Mouse (Mus musculus): ENCODE measurements around the gene Gm27021. TPM values are rescaled to one million over a fixed set of nuclear protein-coding genes. Genes with fewer than 3 reads are reported as not detected.

The Gm27021 gene
- polyA plus RNA-seq, 1 experiment from 2014 or later, result 5.3 TPM

DNA sequence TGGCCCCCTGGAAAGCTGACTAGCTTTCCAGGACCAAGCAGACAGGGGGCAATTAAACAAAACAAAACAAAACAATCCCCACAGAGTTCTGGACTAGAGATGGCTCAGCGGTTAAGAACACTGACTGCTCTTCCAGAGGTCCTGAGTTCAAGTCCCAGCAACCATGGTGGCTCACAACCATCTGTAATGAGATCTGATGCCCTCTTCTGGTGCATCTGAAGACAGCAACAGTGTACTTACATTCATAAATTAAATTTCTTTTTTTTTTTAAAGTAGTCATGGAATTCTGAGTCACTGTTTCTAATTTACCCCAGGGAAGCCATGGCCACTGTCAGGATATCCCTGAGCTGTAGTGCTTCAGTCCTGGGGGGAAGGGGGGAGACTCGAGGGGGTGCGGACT, 53.4 kb downstream of the Gm27021 start:
- no peaks in the 10 kb centered on the region for H3K36me3 ChIP-seq
- no peak for ATAC-seq
- no peaks in the 10 kb centered on the region; the same call in 1 of the 2 replicates for H3K27me3 ChIP-seq
- no peaks in the 10 kb centered on the region for H3K9me3 ChIP-seq
- H3K4me2 ChIP-seq (replicated peaks), result no peak overlapping the region
- WGBS, result 89% methylated on average over 3 of the region's 3 CpGs
- H3K4me1 ChIP-seq (replicated peaks), result peaks cover 36% of the 10 kb centered on the region
- H3K9ac ChIP-seq (replicated peaks), result no peak overlapping the region
- no peak overlapping the region for H3K4me3 ChIP-seq (replicated peaks)
- no peak overlapping the region for H3K27ac ChIP-seq

DNA sequence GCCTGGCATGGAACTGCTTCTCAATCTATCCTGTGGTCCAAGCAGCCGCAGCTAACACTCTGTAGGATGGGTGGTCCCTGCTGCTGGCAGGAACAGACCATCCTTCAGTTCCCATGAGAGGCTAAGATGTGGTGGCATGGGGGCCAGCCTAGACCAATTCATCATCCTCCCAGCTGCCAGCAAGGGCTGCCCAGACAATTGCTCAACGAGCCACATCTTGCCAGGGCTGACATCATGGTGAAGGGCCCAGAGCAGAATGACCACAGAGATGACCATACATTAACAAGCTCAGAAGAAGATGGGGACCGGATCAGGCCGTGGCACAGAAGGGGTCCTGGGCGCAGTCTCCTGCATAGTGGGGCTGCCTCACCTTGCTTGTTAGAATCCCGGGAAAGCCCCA, 57.1 kb downstream of the Gm27021 start:
- ATAC-seq, result no peak
- 94% methylated on average over 6 of the region's 6 CpGs for WGBS
- Histone ChIP-seq H3K9me3 (no peaks in the 10 kb centered on the region), H3K27ac (no peak overlapping the region), H3K9ac (replicated peaks) (no peak overlapping the region), H3K4me3 (replicated peaks) (no peak overlapping the region), H3K27me3 (peaks cover 5% of the 10 kb centered on the region), H3K4me1 (replicated peaks) (peaks cover 5% of the 10 kb centered on the region), H3K4me2 (replicated peaks) (no peak overlapping the region), H3K36me3 (no peaks in the 10 kb centered on the region)

GRCm38 (mm10) chr8:120607885-120608284, 60.0 kb downstream of the Gm27021 start:
- H3K4me3 ChIP-seq (replicated peaks), result no peak overlapping the region
- WGBS, result 15% methylated on average over 7 of the region's 7 CpGs
- no peaks in the 10 kb centered on the region for H3K9me3 ChIP-seq
- H3K27me3 ChIP-seq, result peaks cover 5% of the 10 kb centered on the region; the same call in 1 of the 2 replicates
- H3K4me1 ChIP-seq (replicated peaks), result peaks cover 2% of the 10 kb centered on the region
- no peak overlapping the region for H3K9ac ChIP-seq (replicated peaks)
- peak; percentile 54 for ATAC-seq
- no peaks in the 10 kb centered on the region for H3K36me3 ChIP-seq
- H3K4me2 ChIP-seq (replicated peaks), result no peak overlapping the region
- H3K27ac ChIP-seq, result no peak overlapping the region

- peaks cover 5% of the 10 kb centered on the region; the same call in 1 of the 2 replicates for H3K27me3 ChIP-seq
- ATAC-seq, result peak; percentile 31; the same call in 1 of the 2 replicates
Observed at GRCm38 (mm10) chr8:120607460-120607859, 60.4 kb downstream of the Gm27021 start.

DNA sequence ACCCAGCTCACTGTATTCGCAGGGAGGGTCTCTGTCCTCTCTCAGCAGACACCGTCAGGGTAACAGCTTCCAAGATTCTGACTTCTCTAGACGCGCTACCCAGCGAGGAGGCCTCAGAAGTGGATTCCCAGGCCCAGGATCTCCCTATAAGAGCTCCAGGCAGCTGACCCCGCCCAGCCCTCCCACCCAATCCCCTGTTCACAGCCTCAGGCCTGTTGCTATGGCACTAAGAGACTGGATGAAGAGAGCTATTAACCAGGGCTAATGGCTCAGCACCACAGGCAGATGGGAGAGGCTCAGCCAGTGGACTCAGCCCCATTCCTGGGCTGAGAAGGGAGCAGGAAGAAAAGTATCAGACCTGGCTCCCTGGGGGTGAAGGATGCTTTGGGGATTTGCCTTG, 65.2 kb downstream of the Gm27021 start:
- peaks cover 17% of the 10 kb centered on the region for H3K4me1 ChIP-seq (replicated peaks)
- H3K27ac ChIP-seq, result 0 out of 2 replicates have a peak overlapping the region, but pooled peaks have one; percentile 14
- ATAC-seq, result peak; percentile 50; the same call in 1 of the 2 replicates
- no peak overlapping the region for H3K4me3 ChIP-seq (replicated peaks)
- 0 out of 2 replicates have a peak, but pooled peaks cover 7% of the 10 kb centered on the region for H3K27me3 ChIP-seq
- H3K36me3 ChIP-seq, result no peaks in the 10 kb centered on the region
- 25% methylated on average over 6 of the region's 6 CpGs for WGBS
- H3K9ac ChIP-seq (replicated peaks), result no peak overlapping the region; the same call in 1 of the 2 replicates
- no peaks in the 10 kb centered on the region for H3K9me3 ChIP-seq
- no peak overlapping the region for H3K4me2 ChIP-seq (replicated peaks)

More at GRCm38 (mm10) chr8:120607460-120607859, 60.4 kb downstream of the Gm27021 start:
- Histone ChIP-seq H3K36me3 (no peaks in the 10 kb centered on the region), H3K9me3 (no peaks in the 10 kb centered on the region), H3K4me1 (replicated peaks) (peaks cover 6% of the 10 kb centered on the region), H3K9ac (replicated peaks) (no peak overlapping the region), H3K4me3 (replicated peaks) (no peak overlapping the region), H3K27ac (no peak overlapping the region), H3K4me2 (replicated peaks) (no peak overlapping the region)
- WGBS, result 81% methylated on average over 9 of the region's 9 CpGs

DNA sequence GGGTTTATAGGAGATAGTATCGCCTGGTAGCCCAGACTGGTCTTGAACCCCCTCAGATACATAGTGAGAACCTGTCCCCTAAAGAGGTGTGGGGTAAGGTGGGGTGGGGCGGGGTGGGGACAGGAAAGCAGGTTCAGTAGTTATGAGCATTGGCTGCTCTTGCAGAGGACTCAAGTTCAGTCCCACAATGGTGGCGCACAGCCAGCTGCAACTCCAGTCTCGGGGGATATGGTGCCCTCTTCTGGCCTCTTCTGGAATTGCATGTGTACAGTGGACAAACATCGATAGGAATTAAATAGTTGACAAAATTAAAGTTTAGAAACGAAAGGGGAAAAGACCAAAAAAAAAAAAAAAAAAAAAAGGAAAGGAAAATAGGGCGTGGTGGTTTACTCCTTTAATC, 68.4 kb downstream of the Gm27021 start:
- H3K9me3 ChIP-seq, result no peaks in the 10 kb centered on the region
- H3K27me3 ChIP-seq, result peaks cover 13% of the 10 kb centered on the region; the same call in 1 of the 2 replicates
- H3K4me2 ChIP-seq (replicated peaks), result no peak overlapping the region
- WGBS, result 53% methylated on average over 7 of the region's 7 CpGs
- no peak overlapping the region for H3K9ac ChIP-seq (replicated peaks)
- H3K4me1 ChIP-seq (replicated peaks), result peaks cover 17% of the 10 kb centered on the region
- H3K4me3 ChIP-seq (replicated peaks), result no peak overlapping the region
- no peaks in the 10 kb centered on the region for H3K36me3 ChIP-seq
- ATAC-seq, result no peak
- H3K27ac ChIP-seq, result no peak overlapping the region

GRCm38 (mm10) chr8:120598579-120598978, 69.3 kb downstream of the Gm27021 start:
- Histone ChIP-seq H3K36me3 (no peaks in the 10 kb centered on the region), H3K4me3 (replicated peaks) (no peak overlapping the region), H3K9me3 (no peaks in the 10 kb centered on the region), H3K27me3 (peaks cover 13% of the 10 kb centered on the region; the same call in 1 of the 2 replicates), H3K4me2 (replicated peaks) (no peak overlapping the region), H3K4me1 (replicated peaks) (peaks cover 17% of the 10 kb centered on the region), H3K27ac (no peak overlapping the region), H3K9ac (replicated peaks) (no peak overlapping the region)
- 33% methylated on average over 24 of the region's 24 CpGs for WGBS
- no peak for ATAC-seq

DNA sequence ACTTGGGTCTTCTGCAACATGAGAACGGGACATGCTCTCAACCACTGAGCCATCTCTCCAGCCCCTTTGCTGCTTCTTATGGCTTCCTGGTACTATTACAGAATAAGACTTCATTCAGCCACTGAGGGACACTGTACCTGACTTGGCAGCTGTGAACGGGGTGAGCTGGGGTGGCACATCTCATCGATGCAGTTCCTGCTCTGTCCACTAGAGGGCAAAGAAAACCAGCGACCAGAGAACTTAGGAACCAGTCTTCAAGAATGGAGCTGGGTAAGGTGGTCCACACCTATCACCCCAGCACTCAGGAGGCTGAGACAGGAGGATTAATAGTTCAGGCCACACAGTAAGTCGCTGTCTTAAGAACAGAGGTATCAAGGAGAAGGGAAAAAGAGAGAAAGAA, 71.9 kb downstream of the Gm27021 start:
- Histone ChIP-seq H3K4me2 (replicated peaks) (no peak overlapping the region), H3K9ac (replicated peaks) (no peak overlapping the region), H3K4me3 (replicated peaks) (no peak overlapping the region), H3K27me3 (peaks cover 13% of the 10 kb centered on the region; the same call in 1 of the 2 replicates), H3K27ac (no peak overlapping the region), H3K4me1 (replicated peaks) (peaks cover 17% of the 10 kb centered on the region), H3K36me3 (no peaks in the 10 kb centered on the region), H3K9me3 (no peaks in the 10 kb centered on the region)
- 0 out of 2 replicates have a peak, but pooled peaks have one; percentile 32 for ATAC-seq
- 13% methylated on average over 5 of the region's 5 CpGs for WGBS

- Histone ChIP-seq H3K4me3 (replicated peaks) (no peak overlapping the region), H3K36me3 (no peaks in the 10 kb centered on the region), H3K9me3 (no peaks in the 10 kb centered on the region), H3K27me3 (peaks cover 13% of the 10 kb centered on the region; the same call in 1 of the 2 replicates), H3K9ac (replicated peaks) (no peak overlapping the region), H3K4me2 (replicated peaks) (no peak overlapping the region), H3K27ac (no peak overlapping the region), H3K4me1 (replicated peaks) (peaks cover 23% of the 10 kb centered on the region)
- WGBS, result 89% methylated on average over 5 of the region's 5 CpGs
- no peak for ATAC-seq
Observed at GRCm38 (mm10) chr8:120594571-120594970, 73.3 kb downstream of the Gm27021 start.

- Histone ChIP-seq H3K9ac (replicated peaks) (no peak overlapping the region; the same call in 1 of the 2 replicates), H3K9me3 (no peaks in the 10 kb centered on the region), H3K4me2 (replicated peaks) (no peak overlapping the region), H3K27me3 (0 out of 2 replicates have a peak, but pooled peaks cover 2% of the 10 kb centered on the region), H3K27ac (no peak overlapping the region), H3K36me3 (no peaks in the 10 kb centered on the region), H3K4me3 (replicated peaks) (no peak overlapping the region), H3K4me1 (replicated peaks) (peaks cover 29% of the 10 kb centered on the region)
- 82% methylated on average over 10 of the region's 10 CpGs for WGBS
- ATAC-seq, result no peak
Observed at GRCm38 (mm10) chr8:120591587-120592292, 76.1 kb downstream of the Gm27021 start.

- peaks cover 29% of the 10 kb centered on the region for H3K4me1 ChIP-seq (replicated peaks)
- ATAC-seq, result no peak
- H3K9me3 ChIP-seq, result no peaks in the 10 kb centered on the region
- peak overlapping the region; percentile 57 for H3K4me3 ChIP-seq (replicated peaks)
- peak overlapping the region; percentile 45; the same call in 1 of the 2 replicates for H3K27ac ChIP-seq
- H3K36me3 ChIP-seq, result no peaks in the 10 kb centered on the region
- WGBS, result 59% methylated on average over 2 of the region's 2 CpGs
- H3K27me3 ChIP-seq, result no peaks in the 10 kb centered on the region
- H3K9ac ChIP-seq (replicated peaks), result peak overlapping the region; percentile 55
- H3K4me2 ChIP-seq (replicated peaks), result peak overlapping the region; percentile 94
Observed at GRCm38 (mm10) chr8:120589921-120590320, 78.0 kb downstream of the Gm27021 start.

- WGBS, result under 1% methylated on average over 67 of the region's 67 CpGs
- peak; percentile 99 for ATAC-seq
- Histone ChIP-seq H3K9me3 (no peaks in the 10 kb centered on the region), H3K4me3 (replicated peaks) (peak within 1 kb of the TSS; percentile 57), H3K4me1 (replicated peaks) (peaks cover 29% of the 10 kb centered on the region), H3K4me2 (replicated peaks) (peak within 1 kb of the TSS; percentile 94), H3K9ac (replicated peaks) (peak within 1 kb of the TSS; percentile 71), H3K36me3 (no peaks in the 10 kb centered on the region), H3K27ac (peak within 1 kb of the TSS; percentile 45), H3K27me3 (no peaks in the 10 kb centered on the region)
Observed at GRCm38 (mm10) chr8:120588908-120589771, 78.7 kb downstream of the Gm27021 start, which contains the start of gene Gins2. Gene Gins2 (minus strand): TSS chr8:120589304.
